In genomic region chr6:70871511-70871980, GRCm38 (mm10) we compare ENCODE assay signal across 11 mouse cellular contexts. TPM values are rescaled to one million over a fixed set of nuclear protein-coding genes. Genes with fewer than 3 reads are reported as not detected.
DNase-seq lines count a peak whose midpoint lies in the region; ATAC-seq and TF ChIP-seq lines count a peak whose summit lies in the region.
"Had no signal": no experiment of that assay in that cellular context is flagged by ENCODE, and none has a peak within 500 bp of the region (broad histone marks: within the 10 kb centered on the region; RNA-seq: fewer than 3 reads in every experiment).

No protein-coding gene starts in this region.

- no peak for TF ChIP-seq EP300 in heart, postnatal 0 days (IDR thresholded peaks at IDR 0.05; ENCODE audit: low read depth)

- no peak overlapping the region for H3K9ac ChIP-seq in heart, postnatal 0 days (replicated peaks; ENCODE audit: low read depth, low read length)
- H3K9ac ChIP-seq in intestine, embryonic 16.5 days (ENCODE audit: low read depth, low read length) = no peak overlapping the region
- H3K9ac ChIP-seq: embryonic facial prominence, embryonic 13.5 days had no signal

- H3K27me3 ChIP-seq in heart, postnatal 0 days (ENCODE audit: control insufficient read depth, insufficient read depth, low read length) = no peaks in the 10 kb centered on the region
- no peaks in the 10 kb centered on the region for H3K27me3 ChIP-seq in heart, embryonic 10.5 days (ENCODE audit: insufficient read depth, poor library complexity, severe bottlenecking)
- H3K27me3 ChIP-seq in intestine, embryonic 16.5 days (replicated peaks; ENCODE audit: control insufficient read depth, insufficient read depth, low read length) = no peaks in the 10 kb centered on the region
- H3K27me3 ChIP-seq: embryonic facial prominence, embryonic 13.5 days had no signal

- H3K4me3 ChIP-seq in heart, postnatal 0 days (ENCODE audit: low read depth, low read length) = no peak overlapping the region
- H3K4me3 ChIP-seq in heart, embryonic 10.5 days = no peak overlapping the region
- no peak overlapping the region for H3K4me3 ChIP-seq in intestine, embryonic 16.5 days (ENCODE audit: low read length)
- no peak overlapping the region for H3K4me3 ChIP-seq in gastrocnemius, adult 2 months
- H3K4me3 ChIP-seq: embryonic facial prominence, embryonic 13.5 days had no signal

- TF ChIP-seq CTCF in heart, postnatal 0 days (IDR thresholded peaks at IDR 0.05; ENCODE audit: low read depth) = no peak
- TF ChIP-seq CTCF in brain, embryonic 14.5 days (IDR thresholded peaks at IDR 0.05; ENCODE audit: borderline replicate concordance, extremely low read depth, insufficient read depth, insufficient read length) = no peak
- TF ChIP-seq CTCF in gastrocnemius, adult 2 months (IDR thresholded peaks at IDR 0.05) = no peak

- DNase-seq in heart, postnatal 0 days (ENCODE audit: low spot score) = no peak
- no peak for DNase-seq in heart, embryonic 10.5 days (ENCODE audit: low spot score)
- DNase-seq in CD4-positive helper T cell, adult 2 months (ENCODE audit: low read depth, low spot score) = peak; percentile 17
- DNase-seq in brain, embryonic 14.5 days (ENCODE audit: low read depth) = peak; percentile 12
- no peak for DNase-seq in gastrocnemius, adult 2 months
- no peak for DNase-seq in gastrocnemius, postnatal 25 days
- no peak for DNase-seq in Muller cell, postnatal 12 days (ENCODE audit: inconsistent ontology term)

- H3K36me3 ChIP-seq in heart, postnatal 0 days (replicated peaks; ENCODE audit: control insufficient read depth, insufficient read depth, low read length) = no peaks in the 10 kb centered on the region
- no peaks in the 10 kb centered on the region for H3K36me3 ChIP-seq in heart, embryonic 10.5 days
- no peaks in the 10 kb centered on the region for H3K36me3 ChIP-seq in intestine, embryonic 16.5 days (ENCODE audit: control insufficient read depth, insufficient read depth, low read length)
- H3K36me3 ChIP-seq: embryonic facial prominence, embryonic 13.5 days had no signal

- intact Hi-C loops in gastrocnemius, adult 2 months (cut with DNase I) = no loop called here

- H3K27ac ChIP-seq in heart, postnatal 0 days (ENCODE audit: low read depth) = peak overlapping the region; percentile 48
- no peak overlapping the region for H3K27ac ChIP-seq in heart, embryonic 10.5 days
- H3K27ac ChIP-seq in intestine, embryonic 16.5 days (ENCODE audit: low read length) = no peak overlapping the region
- H3K27ac ChIP-seq in gastrocnemius, adult 2 months = no peak overlapping the region
- H3K27ac ChIP-seq: embryonic facial prominence, embryonic 13.5 days had no signal

- TF ChIP-seq POLR2A in brain, embryonic 14.5 days (IDR thresholded peaks at IDR 0.05; ENCODE audit: borderline replicate concordance, extremely low read depth, insufficient read depth, insufficient read length, poor library complexity, severe bottlenecking) = no peak

- 58% methylated on average over 14 of the region's 14 CpGs for WGBS in heart, postnatal 0 days
- 75% methylated on average over 14 of the region's 14 CpGs for WGBS in heart, embryonic 10.5 days
- WGBS in intestine, embryonic 16.5 days = 50% methylated on average over 14 of the region's 14 CpGs

- no peak for ATAC-seq in heart, postnatal 0 days (ENCODE audit: insufficient read depth, low read depth)
- ATAC-seq in intestine, embryonic 16.5 days = peak; percentile 16; the same call in 1 of the 2 replicates

- peak overlapping the region; percentile 34 for H3K4me2 ChIP-seq in heart, postnatal 0 days (ENCODE audit: low read depth, low read length)
- peak overlapping the region; percentile 17 for H3K4me2 ChIP-seq in intestine, embryonic 16.5 days (ENCODE audit: low read depth, low read length)
- H3K4me2 ChIP-seq: embryonic facial prominence, embryonic 13.5 days had no signal

- no peaks in the 10 kb centered on the region for H3K9me3 ChIP-seq in heart, postnatal 0 days (replicated peaks; ENCODE audit: control insufficient read depth, low read length)
- no peaks in the 10 kb centered on the region for H3K9me3 ChIP-seq in heart, embryonic 10.5 days
- no peaks in the 10 kb centered on the region for H3K9me3 ChIP-seq in intestine, embryonic 16.5 days (ENCODE audit: control insufficient read depth, low read length)
- H3K9me3 ChIP-seq: embryonic facial prominence, embryonic 13.5 days had no signal

- H3K4me1 ChIP-seq in heart, postnatal 0 days (ENCODE audit: control insufficient read depth, insufficient read depth) = peaks cover 9% of the 10 kb centered on the region
- H3K4me1 ChIP-seq in heart, embryonic 10.5 days = peaks cover 9% of the 10 kb centered on the region; the same call in 1 of the 2 replicates
- peaks cover 22% of the 10 kb centered on the region; the same call in 1 of the 2 replicates for H3K4me1 ChIP-seq in intestine, embryonic 16.5 days (ENCODE audit: control insufficient read depth, insufficient read depth, low read length)
- H3K4me1 ChIP-seq: embryonic facial prominence, embryonic 13.5 days had no signal

RNA-seq across cellular contexts. Expression of gene Eif2ak3, which starts 27.2 kb away (rescaled TPM):
- 16.6 and 20.4 TPM in 2 replicates for total RNA-seq in heart, postnatal 0 days (2014; rRNA removed; ENCODE audit: low replicate concordance)
- 3.6 and 3.7 TPM in 2 replicates for polyA plus RNA-seq in heart, postnatal 0 days (2015; fragmentation: Nextera tagmentation; extraction: Ambion mirVana)
- polyA plus RNA-seq in heart, embryonic 10.5 days (2016; fragmentation: Nextera tagmentation; extraction: Ambion mirVana) = 7.3 and 8.2 TPM in 2 replicates
- 17.2 and 20.2 TPM in 2 replicates for polyA plus RNA-seq in brain, embryonic 14.5 days (2012; rRNA removed)
- polyA plus RNA-seq in intestine, embryonic 16.5 days (2015; fragmentation: Nextera tagmentation; extraction: Ambion mirVana) = 6.6 and 9.8 TPM in 2 replicates
- 1 to 10 TPM; 4.1 to 4.9 TPM for total RNA-seq in gastrocnemius, adult 2 months (2021)
- 1 to 10 TPM; 4.9 to 5.9 TPM for total RNA-seq in gastrocnemius, postnatal 25 days (2021)

RNA-seq across cellular contexts. Expression of gene Tex37, which starts 47.2 kb away (rescaled TPM):
- total RNA-seq in heart, postnatal 0 days (2014; rRNA removed; ENCODE audit: low replicate concordance) = not detected in 2 replicates
- not detected in 2 replicates for polyA plus RNA-seq in heart, postnatal 0 days (2015; fragmentation: Nextera tagmentation; extraction: Ambion mirVana)
- not detected in 2 replicates for polyA plus RNA-seq in heart, embryonic 10.5 days (2016; fragmentation: Nextera tagmentation; extraction: Ambion mirVana)
- not detected in 2 replicates for polyA plus RNA-seq in brain, embryonic 14.5 days (2012; rRNA removed)
- not detected in 2 replicates for polyA plus RNA-seq in intestine, embryonic 16.5 days (2015; fragmentation: Nextera tagmentation; extraction: Ambion mirVana)
- not detected for total RNA-seq in gastrocnemius, adult 2 months (2021)
- not detected for total RNA-seq in gastrocnemius, postnatal 25 days (2021)
- total RNA-seq: heart, adult 18-20 months had no signal
- polyA plus RNA-seq: embryonic facial prominence, embryonic 13.5 days; liver, embryonic 16.5 days had no signal

Comparison
In these comparisons a context has a peak if more than half of its experiments do, and no peak if none do; other contexts are left out.
1. DNase-seq: peak in CD4-positive helper T cell, adult 2 months (single experiment) and brain, embryonic 14.5 days (single experiment); none in heart, postnatal 0 days (single experiment), heart, embryonic 10.5 days (single experiment), gastrocnemius, adult 2 months (single experiment), gastrocnemius, postnatal 25 days (single experiment) and Muller cell, postnatal 12 days (single experiment).